Mouse (Mus musculus) heart, adult 2 months (tissue): Measurements from ENCODE around the gene Keap1.

Source experiments
- CTCF ChIP-seq: fragments of 200-600 bp; IDR thresholded peaks from 2 replicates; pipeline ENCODE4 v1.8.1; 2022; ENCODE audit warnings: antibody characterized with exemption, mild to moderate bottlenecking, moderate library complexity
- EP300 ChIP-seq: fragments of 200-500 bp; IDR thresholded peaks from 2 replicates; pipeline ENCODE4 v1.6.1; 2011; ENCODE audit warnings: low read depth, low read length, control low read depth; ENCODE audit not compliant: insufficient read depth
- POLR2A ChIP-seq: fragments of 200-500 bp; IDR thresholded peaks from 2 replicates; pipeline ENCODE4 v1.6.1; 2011; ENCODE audit warnings: mild to moderate bottlenecking, low read depth, low read length, control low read depth; ENCODE audit not compliant: insufficient read depth

GRCm38 (mm10) chr9:21224576-21225414 is 14.4 kb downstream of the Keap1 start:
- TF ChIP-seq POLR2A: no peak
- TF ChIP-seq CTCF: peak; percentile 32; the same call in 1 of the 2 replicates
- no peak for TF ChIP-seq EP300
